Mouse (Mus musculus) intestine, postnatal 0 days (tissue): Measurements from ENCODE around the gene Gm4869. TPM values are rescaled to one million over a fixed set of nuclear protein-coding genes. Genes with fewer than 3 reads are reported as not detected.
A peak's percentile ranks its signal among the peaks of the same experiment; 100 is the strongest.
"Not testable (repeated sequence)": the region's sequence is repeated elsewhere in the genome, so short reads cannot be mapped to it uniquely, and the experiment has no call there.

Source experiments
- ATAC-seq: fragments of 200-750 bp; cut with Nextera tagmentation; 2 replicates; pipeline ENCODE4 v1.8.0; 2017; ENCODE audit warnings: mild to moderate bottlenecking, moderate TSS enrichment, moderate library complexity
- H3K27ac ChIP-seq: fragments of 300-500 bp; sonication (generic); 2 replicates; pipeline ENCODE4 v1.5.1; 2014; ENCODE audit warnings: mild to moderate bottlenecking, low read depth, low read length, moderate library complexity
- H3K27me3 ChIP-seq: fragments of 300-500 bp; sonication (generic); replicated peaks from 2 replicates; pipeline ENCODE4 v1.6.1; 2014; ENCODE audit warnings: low read length, mixed read lengths; ENCODE audit not compliant: control insufficient read depth, insufficient read depth
- H3K36me3 ChIP-seq: fragments of 300-500 bp; sonication (generic); 2 replicates; pipeline ENCODE4 v1.6.1; 2014; ENCODE audit warnings: mild to moderate bottlenecking, moderate library complexity; ENCODE audit not compliant: control insufficient read depth, insufficient read depth
- H3K4me1 ChIP-seq: fragments of 300-500 bp; sonication (generic); replicated peaks from 2 replicates; pipeline ENCODE4 v1.6.1; 2014; ENCODE audit warnings: antibody characterized with exemption, low read length, mixed read lengths; ENCODE audit not compliant: control insufficient read depth, insufficient read depth
- H3K4me2 ChIP-seq: fragments of 300-500 bp; sonication (generic); replicated peaks from 2 replicates; pipeline ENCODE4 v1.6.1; 2014; ENCODE audit warnings: low read depth, mild to moderate bottlenecking, moderate library complexity
- H3K4me3 ChIP-seq: fragments of 300-500 bp; sonication (generic); 2 replicates; pipeline ENCODE4 v1.5.1; 2014; ENCODE audit warnings: low read depth, low read length
- H3K9ac ChIP-seq: fragments of 300-500 bp; sonication (generic); 2 replicates; pipeline ENCODE4 v1.6.1; 2014; ENCODE audit warnings: mild to moderate bottlenecking, low read depth, low read length
- H3K9me3 ChIP-seq: fragments of 300-500 bp; sonication (generic); 2 replicates; pipeline ENCODE4 v1.6.1; 2016; ENCODE audit warnings: mixed run types; ENCODE audit not compliant: control insufficient read depth
- CTCF ChIP-seq: sonication (generic); IDR thresholded peaks from 2 replicates; pipeline ENCODE4 v1.5.1; 2016; ENCODE audit warnings: low read depth, mild to moderate bottlenecking, control low read depth, antibody characterized with exemption, moderate library complexity
- WGBS: fragments of 180-500 bp; shearing (Covaris S2); extraction: QIAGEN DNeasy Blood & Tissue Kit; methylation state at CpG from one replicate; pipeline ENCODE4 v1.1.7; 2014; 5-methylcytosine and 5-hydroxymethylcytosine counted together
- polyA plus RNA-seq: library from polyadenylated mRNA; unstranded; fragments of >200 nt; fragmentation: Nextera tagmentation; extraction: Ambion mirVana; gene quantifications from 2 replicates; pipeline ENCODE4 v1.2.1, GENCODE M21; 2015

Gm4869 gene
- polyA plus RNA-seq, 1 experiment from 2014 or later, result 0.05 TPM

- H3K27me3 ChIP-seq, result no peaks in the 10 kb centered on the region
- no peak overlapping the region for H3K4me3 ChIP-seq
- H3K9me3 ChIP-seq, result no peaks in the 10 kb centered on the region
- peaks cover 54% of the 10 kb centered on the region for H3K36me3 ChIP-seq
- H3K27ac ChIP-seq, result no peak overlapping the region
- no peaks in the 10 kb centered on the region; the same call in 1 of the 2 replicates for H3K4me1 ChIP-seq
- no peak for ATAC-seq
- 94% methylated on average over 17 of the region's 17 CpGs for WGBS
- no peak for TF ChIP-seq CTCF
- H3K4me2 ChIP-seq, result no peak overlapping the region
- H3K9ac ChIP-seq, result no peak overlapping the region
Measured at GRCm38 (mm10) chr5:140425016-140425783, 20.2 kb upstream of the Gm4869 start.

DNA sequence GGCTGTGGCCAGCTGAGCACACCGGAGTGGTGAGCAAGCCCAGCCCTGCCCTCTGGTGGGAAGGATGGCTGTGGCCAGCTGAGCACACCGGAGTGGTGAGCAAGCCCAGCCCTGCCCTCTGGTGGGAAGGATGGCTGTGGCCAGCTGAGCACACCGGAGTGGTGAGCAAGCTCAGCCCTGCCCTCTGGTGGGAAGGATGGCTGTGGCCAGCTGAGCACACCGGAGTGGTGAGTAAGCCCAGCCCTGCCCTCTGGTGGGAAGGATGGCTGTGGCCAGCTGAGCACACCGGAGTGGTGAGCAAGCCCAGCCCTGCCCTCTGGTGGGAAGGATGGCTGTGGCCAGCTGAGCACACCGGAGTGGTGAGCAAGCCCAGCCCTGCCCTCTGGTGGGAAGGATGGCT lies 6.3 kb upstream of the Gm4869 start:
- not testable (repeated sequence) for H3K9me3 ChIP-seq, ATAC-seq, H3K4me2 ChIP-seq, H3K9ac ChIP-seq, H3K27ac ChIP-seq, H3K27me3 ChIP-seq, H3K4me1 ChIP-seq, H3K4me3 ChIP-seq
- 43% methylated on average over 3 of the region's 6 CpGs for WGBS
- TF ChIP-seq CTCF, result peak; percentile 70
- H3K36me3 ChIP-seq, result peaks cover 83% of the 10 kb centered on the region

GRCm38 (mm10) chr5:140441406-140441805 lies 4.0 kb upstream of the Gm4869 start:
- H3K9me3 ChIP-seq, result no peaks in the 10 kb centered on the region
- 96% methylated on average over 3 of the region's 3 CpGs for WGBS
- no peaks in the 10 kb centered on the region for H3K4me1 ChIP-seq
- H3K9ac ChIP-seq, result no peak overlapping the region
- no peak overlapping the region for H3K4me2 ChIP-seq
- TF ChIP-seq CTCF, result no peak
- no peak overlapping the region for H3K27ac ChIP-seq
- H3K4me3 ChIP-seq, result no peak overlapping the region
- peaks cover 72% of the 10 kb centered on the region for H3K36me3 ChIP-seq
- no peaks in the 10 kb centered on the region for H3K27me3 ChIP-seq
- no peak for ATAC-seq

- H3K27me3 ChIP-seq, result no peaks in the 10 kb centered on the region
- 58% methylated on average over 4 of the region's 4 CpGs for WGBS
- no peaks in the 10 kb centered on the region for H3K4me1 ChIP-seq
- H3K9ac ChIP-seq, result no peak overlapping the region
- no peaks in the 10 kb centered on the region for H3K9me3 ChIP-seq
- no peak for TF ChIP-seq CTCF
- no peak overlapping the region for H3K27ac ChIP-seq
- no peak overlapping the region for H3K4me2 ChIP-seq
- ATAC-seq, result no peak
- no peak overlapping the region for H3K4me3 ChIP-seq
- H3K36me3 ChIP-seq, result peaks cover 51% of the 10 kb centered on the region
Measured at GRCm38 (mm10) chr5:140444012-140444411, 1.4 kb upstream of the Gm4869 start.

- ATAC-seq, result no peak
- no peaks in the 10 kb centered on the region for H3K4me1 ChIP-seq
- no peak overlapping the region for H3K27ac ChIP-seq
- no peak overlapping the region for H3K4me2 ChIP-seq
- H3K27me3 ChIP-seq, result no peaks in the 10 kb centered on the region
- H3K9me3 ChIP-seq, result no peaks in the 10 kb centered on the region
- H3K4me3 ChIP-seq, result no peak overlapping the region
- peaks cover 38% of the 10 kb centered on the region for H3K36me3 ChIP-seq
- WGBS, result 69% methylated on average over 7 of the region's 7 CpGs
- no peak overlapping the region for H3K9ac ChIP-seq
- no peak for TF ChIP-seq CTCF
Measured at GRCm38 (mm10) chr5:140446054-140446453, 609 bp downstream of the Gm4869 start.

DNA sequence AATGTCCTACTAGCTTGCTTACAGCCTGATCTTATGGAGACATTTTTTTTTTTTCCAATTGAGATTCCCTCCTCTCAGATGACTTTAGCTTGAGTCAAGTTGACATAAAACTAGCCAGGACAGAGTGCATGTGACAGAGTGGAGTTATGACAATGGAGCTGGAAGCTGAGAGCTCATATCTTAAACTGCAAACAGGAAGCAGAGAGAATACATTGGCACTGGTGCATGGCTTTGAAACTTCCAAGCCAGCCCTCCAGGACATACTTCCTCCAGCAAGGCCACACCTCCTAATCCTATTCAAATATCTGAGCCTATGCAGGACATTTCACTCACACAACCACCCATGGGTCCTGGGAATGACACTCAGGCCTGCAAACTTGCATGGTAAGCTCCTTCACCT lies 9.0 kb downstream of the Gm4869 start:
- Histone ChIP-seq H3K9me3 (no peaks in the 10 kb centered on the region), H3K4me3 (no peak overlapping the region), H3K4me2 (no peak overlapping the region), H3K27ac (no peak overlapping the region), H3K36me3 (no peaks in the 10 kb centered on the region), H3K4me1 (no peaks in the 10 kb centered on the region), H3K27me3 (no peaks in the 10 kb centered on the region), H3K9ac (no peak overlapping the region)
- no peak for ATAC-seq
- no peak for TF ChIP-seq CTCF
